Mouse (Mus musculus) thymus, postnatal 0 days (tissue): Measurements from ENCODE around the gene Fgfr2. TPM values are rescaled to one million over a fixed set of nuclear protein-coding genes. Genes with fewer than 3 reads are reported as not detected.

Source experiments
- DNase-seq: peaks from one replicate; pipeline ENCODE4 v3.0.0-alpha.2; 2015; ENCODE audit warnings: low spot score
- polyA plus RNA-seq: library from polyadenylated mRNA; unstranded; fragments of >200 nt; fragmentation: Nextera tagmentation; extraction: Ambion mirVana; gene quantifications from 2 replicates; pipeline ENCODE4 v1.2.1, GENCODE M21; 2015

Gene Fgfr2
- polyA plus RNA-seq, 1 experiment from 2014 or later, result 23.6 TPM

GRCm38 (mm10) chr7:132702024-132702423 lies 421.1 kb downstream of the Fgfr2 start:
- DNase-seq, result no peak

DNA sequence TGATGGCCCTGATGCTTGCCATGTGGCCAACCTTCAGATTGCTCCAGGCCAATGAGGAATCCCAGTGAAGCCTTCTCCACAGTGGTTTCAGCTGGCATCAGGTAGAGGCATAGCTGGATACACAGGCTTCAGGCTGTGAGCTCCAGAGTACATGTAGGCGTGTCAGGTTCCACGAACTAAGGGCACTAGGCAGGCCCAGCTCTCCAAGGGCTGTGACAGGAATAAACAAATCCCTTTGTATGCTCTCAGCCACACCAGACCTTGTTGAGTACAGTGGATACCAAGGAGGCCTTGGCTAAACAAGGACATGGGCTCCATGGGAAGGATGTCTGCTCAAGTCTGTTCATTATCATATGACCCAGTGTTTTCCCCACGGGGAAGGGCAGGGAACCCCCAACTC lies 421.7 kb downstream of the Fgfr2 start:
- DNase-seq, result no peak

DNA sequence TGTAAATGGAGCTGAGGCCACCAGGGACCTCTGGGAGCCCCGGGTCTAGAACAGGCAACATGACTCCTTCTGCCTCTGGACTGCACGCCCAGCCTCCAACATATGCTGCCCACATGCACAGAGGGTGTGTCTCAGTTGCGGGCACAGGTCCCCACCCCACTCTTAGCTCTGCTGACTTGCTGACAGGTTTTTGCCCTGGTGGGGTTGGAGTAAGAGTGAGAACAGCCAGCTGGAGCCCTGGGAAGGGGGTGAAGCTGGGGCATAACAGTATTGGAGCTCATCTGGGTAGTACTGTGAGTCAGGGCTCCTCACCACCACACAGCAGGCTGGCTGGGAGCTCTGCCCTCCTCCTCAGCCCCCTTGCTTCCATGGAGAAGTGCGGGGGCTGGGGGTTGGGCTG lies 423.0 kb downstream of the Fgfr2 start:
- DNase-seq, result no peak

DNA sequence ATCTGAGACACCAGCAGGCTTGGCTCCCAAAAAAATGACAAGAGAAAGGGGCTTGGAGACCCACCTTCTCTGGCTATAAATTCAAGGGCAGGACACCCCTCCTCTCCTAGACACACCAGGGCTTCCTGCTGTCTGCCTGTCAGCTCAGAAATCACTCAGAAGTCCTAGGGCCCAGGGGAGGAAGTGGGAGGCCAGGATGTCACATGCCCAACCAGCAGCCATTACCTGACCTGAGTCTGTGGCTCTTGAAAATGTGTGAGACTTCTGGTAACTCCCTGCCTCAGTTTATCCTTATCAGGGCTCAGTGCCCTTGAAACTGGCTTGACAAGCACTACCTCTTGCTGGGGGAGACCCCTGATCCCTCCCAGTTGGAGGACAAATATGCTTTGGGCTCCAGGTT lies 423.5 kb downstream of the Fgfr2 start:
- DNase-seq, result peak; percentile 67

DNA sequence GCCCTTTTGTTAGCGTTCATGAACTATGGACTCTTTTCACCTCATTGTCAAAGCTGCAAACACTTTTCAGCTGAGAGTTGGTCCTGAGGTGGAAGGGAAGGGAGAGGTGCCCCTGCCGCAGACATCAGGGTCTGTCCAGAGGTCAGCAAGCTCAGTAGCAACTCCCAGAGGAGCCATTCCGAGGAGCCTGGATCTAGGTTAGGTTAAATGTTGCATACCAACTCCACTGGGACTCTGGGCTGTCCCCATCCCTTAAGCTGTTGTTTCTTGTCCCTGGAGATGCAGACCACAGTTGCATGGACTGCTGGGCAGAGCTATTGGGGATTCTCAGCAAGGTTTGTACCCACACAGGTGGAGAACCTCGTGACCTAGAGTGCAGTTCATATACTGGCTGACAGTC lies 424.0 kb downstream of the Fgfr2 start:
- DNase-seq, result no peak

- peak; percentile 70 for DNase-seq
Measured at GRCm38 (mm10) chr7:132698737-132699136, 424.4 kb downstream of the Fgfr2 start.

DNA sequence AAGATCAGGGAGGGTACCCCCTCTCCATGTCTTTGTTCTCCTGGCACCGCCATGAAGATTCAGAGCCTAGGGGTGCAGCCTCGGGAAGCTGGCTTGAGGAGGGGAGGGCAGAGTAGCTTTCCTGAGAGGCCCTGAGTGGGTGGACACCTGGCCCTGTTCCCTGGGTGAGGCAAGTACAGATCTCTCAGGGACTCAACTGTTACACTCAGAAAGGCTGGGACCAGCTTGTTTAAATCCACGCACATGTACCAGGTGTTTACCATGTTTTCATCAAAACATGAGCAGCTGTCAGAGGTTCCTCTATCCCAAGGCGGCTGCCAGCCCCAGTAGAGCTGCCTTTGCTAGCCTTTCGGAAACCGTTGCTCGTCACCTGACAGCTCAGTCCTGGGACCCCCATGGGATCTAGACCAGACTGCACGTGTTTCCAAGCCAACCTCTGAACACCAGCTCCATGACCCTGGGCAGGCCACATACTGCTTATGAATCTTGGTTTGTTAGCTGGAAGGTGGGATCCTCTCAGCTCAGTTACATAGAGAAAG lies 425.8 kb downstream of the Fgfr2 start:
- peak; percentile 29 for DNase-seq

GRCm38 (mm10) chr7:132693561-132693960 lies 429.6 kb downstream of the Fgfr2 start:
- no peak for DNase-seq

GRCm38 (mm10) chr7:132692719-132693118 lies 430.4 kb downstream of the Fgfr2 start:
- DNase-seq, result no peak

- DNase-seq, result no peak
Measured at GRCm38 (mm10) chr7:132690716-132691472, 432.3 kb downstream of the Fgfr2 start.

DNA sequence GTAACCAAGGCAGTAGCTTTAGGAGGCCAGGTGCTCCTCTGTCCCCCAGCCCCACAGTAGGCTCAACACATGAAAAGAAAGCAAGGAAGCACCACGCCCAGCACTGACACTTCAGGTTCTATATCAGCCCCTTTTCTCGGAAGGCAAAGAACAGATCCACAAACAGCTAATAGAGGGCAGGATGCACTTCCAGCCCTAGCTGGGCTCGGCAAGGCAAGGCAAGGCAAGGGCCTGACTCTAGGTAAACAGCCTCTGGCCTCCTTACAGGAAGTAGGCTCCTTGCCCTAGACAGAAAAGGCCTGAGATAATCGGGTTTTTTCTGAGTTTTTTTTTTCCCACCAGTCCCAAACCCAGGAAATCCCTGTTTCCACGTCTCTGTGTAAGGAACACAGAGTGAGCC lies 433.4 kb downstream of the Fgfr2 start:
- DNase-seq, result peak; percentile 9

DNA sequence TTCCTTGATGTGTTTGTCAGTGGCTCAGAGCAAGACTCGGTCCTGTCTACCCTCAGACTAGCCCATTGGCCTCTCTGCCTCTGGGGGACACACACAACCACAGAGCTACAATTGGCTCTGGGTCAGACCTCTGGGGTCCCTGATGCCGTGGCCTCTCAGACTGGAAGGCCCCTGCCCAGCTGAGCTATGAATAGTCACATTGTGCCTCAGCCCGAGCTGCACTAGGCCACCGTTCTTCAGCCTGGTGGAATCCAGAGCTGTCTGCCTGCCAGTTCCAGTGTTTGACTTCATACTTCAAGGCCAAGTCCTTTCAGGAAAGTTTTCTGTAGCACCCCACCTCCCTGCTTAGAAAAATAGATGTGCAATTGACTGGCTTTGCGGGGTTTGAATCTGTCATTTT lies 434.4 kb downstream of the Fgfr2 start:
- no peak for DNase-seq

- no peak for DNase-seq
Measured at GRCm38 (mm10) chr7:132687897-132688296, 435.3 kb downstream of the Fgfr2 start.

DNA sequence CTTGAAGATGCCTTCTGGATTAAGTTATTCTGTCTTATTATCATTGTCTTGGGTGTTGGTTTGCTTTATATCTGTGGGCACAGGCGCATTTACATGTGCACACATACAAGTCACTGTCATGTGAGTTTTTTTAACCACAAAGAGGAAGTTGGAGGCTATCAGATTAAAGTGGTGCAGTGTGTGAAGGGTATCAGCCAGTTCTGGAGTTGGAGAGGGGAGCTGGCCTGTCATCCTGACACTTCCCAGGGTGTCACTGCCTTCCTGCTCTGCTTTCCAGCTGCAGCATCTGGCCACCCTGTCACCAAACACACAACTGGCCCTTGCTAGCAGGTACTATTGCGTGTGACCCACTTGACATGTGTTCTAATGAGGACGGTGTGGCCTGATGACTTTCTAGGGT lies 436.6 kb downstream of the Fgfr2 start:
- peak; percentile 59 for DNase-seq

DNA sequence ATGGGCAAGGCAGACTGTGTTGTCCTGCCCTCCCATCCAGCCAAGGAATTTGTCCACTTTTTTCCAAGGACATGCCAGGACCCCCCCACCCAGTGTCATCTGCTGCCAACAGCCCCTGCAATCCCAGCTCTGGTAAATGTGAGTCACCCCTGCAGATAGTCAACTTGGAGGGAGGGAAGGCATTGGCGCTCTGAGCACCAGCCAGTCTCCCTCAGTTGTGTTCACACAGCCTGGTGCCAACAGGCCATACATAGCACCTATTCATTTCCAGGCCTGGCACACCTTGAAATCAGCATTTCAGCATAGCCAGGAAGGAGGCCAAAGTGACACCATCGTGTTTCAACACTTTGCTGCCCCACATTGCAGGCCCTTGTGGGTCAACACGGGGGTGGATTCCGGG lies 439.2 kb downstream of the Fgfr2 start:
- no peak for DNase-seq

DNA sequence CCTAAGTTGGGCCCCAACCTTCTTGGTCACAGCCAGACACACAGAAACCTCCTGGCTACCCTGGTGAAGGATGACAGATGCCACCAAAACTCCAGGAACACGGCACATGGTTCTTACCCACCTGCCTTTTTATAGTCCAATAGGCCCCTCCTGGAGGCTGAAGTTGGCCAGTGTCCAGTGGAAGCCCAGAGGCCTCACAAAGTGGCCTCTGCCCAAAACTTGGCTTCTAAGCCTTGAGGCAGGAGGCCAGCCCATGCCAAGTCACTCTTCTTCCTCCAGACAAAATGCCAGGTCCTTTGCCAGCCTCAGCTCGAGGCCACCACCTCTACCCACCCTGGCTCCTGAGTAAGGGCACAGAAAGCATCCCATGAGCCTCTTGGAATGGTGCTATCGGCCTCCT lies 440.2 kb downstream of the Fgfr2 start:
- DNase-seq, result no peak

DNA sequence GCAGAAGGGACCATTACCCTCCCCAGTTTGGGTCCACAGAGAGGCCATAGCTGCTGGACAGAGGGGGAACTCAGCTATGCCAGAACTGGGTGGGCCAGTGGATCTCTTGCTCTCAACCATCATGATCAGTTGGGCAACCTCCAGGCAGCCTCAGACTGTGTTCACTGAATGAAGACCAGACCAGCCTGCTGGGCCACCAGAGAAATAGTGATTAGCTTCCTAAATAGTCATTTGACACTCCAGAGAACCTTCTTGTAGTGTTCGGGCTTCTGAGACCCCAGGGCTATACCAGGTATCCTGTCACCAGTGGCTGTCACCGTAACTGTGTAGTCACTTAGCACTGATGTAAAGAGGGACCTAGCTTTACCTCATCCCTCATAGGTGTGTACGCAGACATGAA lies 440.8 kb downstream of the Fgfr2 start:
- no peak for DNase-seq

- DNase-seq, result no peak
Measured at GRCm38 (mm10) chr7:132681831-132682230, 441.3 kb downstream of the Fgfr2 start.

DNA sequence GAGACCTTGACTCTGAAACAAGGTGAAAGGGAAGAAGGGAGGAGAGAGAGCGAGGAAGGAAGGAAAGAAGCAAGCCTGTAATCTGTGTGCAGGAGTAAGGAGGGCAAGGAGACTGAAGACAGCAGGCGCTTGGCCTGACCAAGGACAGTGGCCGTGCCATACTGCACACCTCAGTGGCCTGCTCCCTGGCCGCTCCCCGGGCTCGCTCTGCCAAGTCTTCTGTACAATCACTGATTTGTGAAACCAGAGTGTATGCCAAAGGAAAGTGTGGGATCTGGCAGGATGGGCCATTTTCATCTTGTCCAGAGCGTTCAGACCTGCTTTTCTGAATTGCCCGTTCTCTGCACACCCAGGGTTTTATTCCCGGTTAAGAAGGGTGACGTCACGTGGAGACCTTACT lies 441.9 kb downstream of the Fgfr2 start:
- no peak for DNase-seq

DNA sequence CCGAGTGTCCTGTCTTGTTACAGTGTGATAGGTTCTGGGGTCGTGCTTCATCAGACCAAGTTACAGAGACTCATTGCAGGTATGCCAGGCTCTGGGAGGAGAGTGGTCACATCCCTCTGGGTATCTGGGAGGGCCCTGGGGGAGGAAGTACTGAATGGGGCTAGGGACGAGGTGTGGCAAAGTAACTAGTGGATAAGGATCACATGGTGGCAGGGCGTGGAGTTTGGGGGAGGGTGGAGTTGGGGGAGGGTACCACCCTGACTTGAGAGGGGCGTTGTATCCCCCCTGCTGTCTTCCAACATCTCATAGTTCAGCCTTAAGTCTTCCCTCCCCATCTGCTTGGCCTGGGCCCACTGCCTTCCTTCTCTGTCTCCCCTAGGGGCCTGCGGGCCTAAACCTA lies 443.6 kb downstream of the Fgfr2 start:
- no peak for DNase-seq

DNA sequence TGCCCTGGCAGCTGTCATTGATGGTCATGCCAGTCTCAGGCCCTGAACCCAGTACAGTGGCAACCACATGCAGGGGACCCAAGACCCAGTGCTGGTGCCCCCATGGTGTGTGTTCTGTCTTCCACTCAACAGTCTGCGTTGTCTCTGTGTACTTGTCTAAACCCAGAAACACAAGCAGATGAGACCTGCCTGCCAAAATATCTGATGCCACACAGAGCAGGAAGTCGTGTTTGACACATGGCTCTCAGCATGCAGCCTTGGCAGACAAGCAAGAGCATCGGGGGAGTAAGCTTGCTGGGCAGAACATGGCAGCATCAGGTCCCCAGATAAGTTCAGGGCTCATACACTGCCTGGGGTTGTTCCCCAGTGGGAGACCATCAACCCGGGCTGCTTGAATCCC lies 444.0 kb downstream of the Fgfr2 start:
- DNase-seq, result no peak

- no peak for DNase-seq
Measured at GRCm38 (mm10) chr7:132675922-132676321, 447.2 kb downstream of the Fgfr2 start.
